Mouse (Mus musculus): ENCODE measurements at regions not wholly inside any gene's neighbourhood (a gene's known extent, or its start where the extent isn't known, plus 50 kb on each side); places are given as distances from the start of the nearest gene placed in this dataset.

DNA sequence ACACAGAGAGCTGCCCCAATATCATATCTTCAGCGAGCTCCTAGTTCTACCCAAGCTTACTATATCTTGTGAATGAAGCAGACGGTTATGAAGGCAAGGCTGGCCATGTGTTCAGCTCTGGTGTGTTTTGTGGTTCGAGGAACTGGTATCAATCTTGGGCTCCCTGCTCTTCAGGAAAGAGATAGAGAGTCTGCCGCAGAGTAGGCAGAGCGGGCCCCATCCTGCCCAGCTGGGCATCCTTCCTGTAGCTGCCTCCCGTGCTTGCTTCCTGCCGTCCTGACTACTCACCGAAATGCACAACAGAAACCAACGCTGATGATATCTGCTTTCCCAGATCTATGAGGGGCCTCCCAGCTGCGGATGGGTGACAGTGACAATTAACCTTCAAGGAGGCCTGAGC is 60.3 kb downstream of the Snrpe start:
- no peak for DNase-seq

- DNase-seq, result no peak
Measured at GRCm38 (mm10) chr1:133548971-133549370, 61.1 kb downstream of the Snrpe start.

DNA sequence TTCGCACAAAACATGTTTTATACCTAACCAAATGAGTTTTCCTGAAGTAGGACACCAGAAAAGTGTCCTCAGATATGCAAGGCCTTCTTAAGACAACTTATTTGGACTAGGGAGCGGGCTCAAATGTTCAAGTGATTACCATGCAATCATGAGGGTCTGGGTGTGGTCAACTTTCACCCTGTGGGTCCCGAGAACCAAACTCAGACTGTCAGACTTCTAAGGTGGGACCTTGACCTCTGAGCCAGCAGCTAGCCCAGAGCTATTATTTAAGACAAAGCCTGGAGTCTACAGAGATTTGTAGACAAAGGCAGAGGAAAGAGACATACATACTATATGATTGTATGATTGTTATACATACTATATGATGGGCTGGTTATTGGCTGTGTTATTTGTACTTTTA is 62.5 kb downstream of the Snrpe start:
- DNase-seq, result no peak

- no peak for DNase-seq
Measured at GRCm38 (mm10) chr1:133544996-133545395, 65.1 kb downstream of the Snrpe start.

GRCm38 (mm10) chr1:133543751-133544150 is 66.3 kb downstream of the Snrpe start:
- no peak for DNase-seq

DNA sequence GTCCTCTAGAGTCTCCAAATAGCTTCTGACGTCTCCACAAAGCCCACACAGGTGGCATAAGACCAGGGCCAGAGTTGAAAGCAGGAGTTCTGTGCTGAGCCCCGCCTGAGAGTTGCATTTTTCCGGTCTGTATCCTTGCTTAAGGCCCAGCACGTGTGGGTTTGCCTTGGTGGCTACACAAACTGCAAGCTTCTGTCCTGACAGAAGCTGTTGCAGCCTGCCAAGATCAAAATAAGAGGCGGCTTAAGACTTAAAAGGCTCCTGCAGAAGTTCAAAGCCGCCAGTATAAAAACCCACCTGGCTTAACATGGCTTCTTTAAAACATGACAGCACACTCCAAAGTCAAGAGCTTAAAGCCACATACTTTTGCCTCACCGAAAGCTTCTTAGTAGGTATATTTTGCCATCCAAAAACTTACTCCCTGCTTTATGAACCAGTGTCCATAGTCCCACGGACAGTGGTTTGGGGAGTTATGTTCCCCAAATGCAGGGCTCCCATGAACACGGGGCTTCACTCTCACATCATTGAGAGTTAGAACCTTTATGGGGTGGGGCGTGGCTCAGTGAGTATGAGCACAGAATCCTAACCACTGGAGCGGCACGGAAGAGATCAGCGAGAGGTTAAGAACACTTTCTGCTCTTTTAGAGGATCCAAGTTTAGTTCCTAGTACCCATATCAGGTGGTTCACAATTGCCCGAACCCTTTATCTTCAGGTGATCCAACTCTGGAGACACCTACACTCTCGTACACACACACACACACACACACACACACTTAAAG is 67.9 kb downstream of the Snrpe start:
- DNase-seq, result no peak

DNA sequence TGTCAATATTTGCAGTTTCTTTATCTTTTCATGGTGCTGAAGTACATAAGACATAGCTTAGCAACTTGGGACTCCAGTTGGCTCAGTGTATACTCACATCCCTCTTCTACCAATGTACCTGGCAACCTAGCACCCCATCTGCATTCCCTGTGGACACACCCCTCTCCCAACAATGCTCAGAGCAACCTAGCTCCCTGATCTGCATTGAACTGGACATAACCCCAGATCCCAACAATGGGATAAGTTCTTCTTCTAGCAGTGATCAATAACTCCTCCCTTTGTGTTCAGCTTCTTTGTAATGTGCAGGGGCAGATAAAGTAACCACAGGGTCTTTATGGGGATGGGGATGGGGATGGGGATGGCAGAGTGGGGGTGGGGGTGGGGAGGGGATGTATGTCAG is 79.4 kb downstream of the Snrpe start:
- no peak for DNase-seq

DNA sequence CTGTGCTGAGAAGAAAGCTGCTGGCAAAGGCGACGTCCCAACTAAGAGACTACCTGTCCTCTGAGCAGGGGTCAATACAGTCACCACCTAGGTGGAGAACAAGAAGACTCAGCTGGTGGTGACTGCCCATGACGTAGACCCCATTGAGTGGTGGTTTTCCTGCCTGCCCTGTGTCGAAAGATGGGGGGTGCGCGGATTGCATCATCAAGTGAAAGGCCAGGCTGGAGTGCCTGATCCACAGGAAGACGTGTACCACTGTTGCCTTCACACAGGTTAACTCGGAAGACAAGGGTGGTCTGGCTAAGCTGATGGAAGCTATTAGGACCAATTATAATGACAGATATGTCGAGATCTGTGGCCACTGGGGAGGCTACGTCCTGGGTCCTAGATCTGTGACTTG is 80.3 kb downstream of the Snrpe start:
- no peak for DNase-seq

GRCm38 (mm10) chr1:133527651-133528385 is 82.3 kb downstream of the Snrpe start:
- no peak for DNase-seq

DNA sequence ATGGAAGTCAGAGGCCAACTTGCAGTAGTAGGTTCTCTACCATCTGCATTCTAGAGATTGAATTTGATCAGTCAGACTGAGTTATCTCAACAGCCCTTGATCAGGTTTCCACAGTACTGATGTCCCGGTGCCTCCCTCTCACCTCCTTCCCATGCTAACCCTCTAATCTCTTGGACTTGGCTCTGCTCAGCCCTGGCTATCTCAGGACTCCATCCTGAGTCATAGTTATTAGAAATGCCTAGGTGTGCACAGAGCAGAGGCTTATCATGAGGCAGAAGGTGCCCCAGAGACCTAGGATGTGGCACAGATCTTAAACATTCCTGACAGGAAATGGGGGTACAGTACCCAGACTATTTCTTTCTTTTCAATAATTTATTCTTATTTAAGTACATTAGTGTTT is 87.3 kb downstream of the Snrpe start:
- DNase-seq, result no peak

- no peak for DNase-seq
Measured at GRCm38 (mm10) chr1:133520652-133521051, 89.4 kb downstream of the Snrpe start.

DNA sequence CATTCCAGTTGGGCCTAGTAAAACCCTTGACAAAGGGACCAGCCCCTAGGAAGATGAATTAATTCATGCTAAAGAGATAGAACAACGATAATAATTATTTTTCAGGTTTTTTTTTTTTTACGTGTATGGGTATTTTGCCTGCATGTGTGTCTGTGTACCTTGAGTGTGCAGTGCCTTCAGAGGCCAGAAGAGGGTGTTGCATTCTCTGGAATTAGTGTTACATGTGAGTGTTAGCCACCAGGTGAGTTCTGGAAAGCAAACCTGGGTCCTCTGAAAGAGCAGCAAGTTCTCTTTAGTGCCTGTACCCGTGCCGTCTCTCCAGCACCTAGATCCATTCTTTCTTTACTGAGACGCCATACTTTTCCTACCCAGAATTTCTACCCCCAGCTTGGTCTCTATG is 92.8 kb upstream of the Sox13 start:
- no peak for DNase-seq

GRCm38 (mm10) chr1:133504116-133504515 is 79.9 kb upstream of the Sox13 start:
- DNase-seq, result no peak

DNA sequence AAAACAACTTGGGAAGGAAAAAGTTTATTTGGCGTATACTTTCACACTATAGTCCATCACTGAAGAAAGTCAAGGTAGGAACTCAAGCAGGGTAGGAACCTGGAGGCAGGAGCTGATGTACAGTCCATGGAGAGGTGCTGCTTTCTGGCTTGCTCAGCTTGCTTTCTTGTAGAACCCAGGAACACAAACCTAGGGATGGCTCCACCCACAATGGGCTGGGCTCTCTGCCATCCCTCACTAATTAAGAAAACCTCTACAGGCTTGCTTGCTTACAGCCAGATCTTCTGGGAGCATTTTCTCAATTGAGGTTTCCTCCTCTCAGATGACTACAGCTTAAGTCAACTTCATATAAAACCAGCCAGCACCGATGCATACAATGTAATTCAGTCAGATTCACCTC is 79.2 kb upstream of the Sox13 start:
- DNase-seq, result no peak

- DNase-seq, result no peak
Measured at GRCm38 (mm10) chr1:133501016-133501415, 76.8 kb upstream of the Sox13 start.

GRCm38 (mm10) chr1:133492986-133493741 is 69.0 kb upstream of the Sox13 start:
- DNase-seq, result peak; percentile 43

GRCm38 (mm10) chr1:133492291-133492985 is 68.3 kb upstream of the Sox13 start:
- DNase-seq, result peak; percentile 14

DNA sequence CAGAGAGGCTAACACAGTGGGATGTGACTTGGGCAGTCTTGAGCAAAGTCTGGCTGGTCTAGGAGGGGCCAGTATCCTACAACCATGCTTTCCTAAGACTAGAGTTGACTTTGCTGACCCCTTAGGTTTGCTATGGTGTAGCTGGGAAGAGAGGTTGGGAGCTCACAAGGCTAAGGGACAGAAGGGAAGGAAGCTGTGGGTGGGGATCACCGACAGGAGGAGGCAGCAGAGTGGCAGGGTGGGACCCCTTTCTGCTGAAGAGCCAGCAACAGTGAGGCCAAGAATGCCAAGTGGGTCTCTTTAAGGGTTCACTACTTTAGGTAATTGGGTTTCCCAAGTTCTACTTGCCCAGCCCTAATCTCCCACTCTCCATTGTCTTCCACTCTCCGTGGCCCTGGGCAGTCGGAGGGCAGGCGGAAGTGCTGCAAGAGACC is 67.7 kb upstream of the Sox13 start:
- peak; percentile 6 for DNase-seq

GRCm38 (mm10) chr1:133487171-133487901 is 63.2 kb upstream of the Sox13 start:
- DNase-seq, result no peak

GRCm38 (mm10) chr1:133486370-133486769 is 62.2 kb upstream of the Sox13 start:
- DNase-seq, result no peak

DNA sequence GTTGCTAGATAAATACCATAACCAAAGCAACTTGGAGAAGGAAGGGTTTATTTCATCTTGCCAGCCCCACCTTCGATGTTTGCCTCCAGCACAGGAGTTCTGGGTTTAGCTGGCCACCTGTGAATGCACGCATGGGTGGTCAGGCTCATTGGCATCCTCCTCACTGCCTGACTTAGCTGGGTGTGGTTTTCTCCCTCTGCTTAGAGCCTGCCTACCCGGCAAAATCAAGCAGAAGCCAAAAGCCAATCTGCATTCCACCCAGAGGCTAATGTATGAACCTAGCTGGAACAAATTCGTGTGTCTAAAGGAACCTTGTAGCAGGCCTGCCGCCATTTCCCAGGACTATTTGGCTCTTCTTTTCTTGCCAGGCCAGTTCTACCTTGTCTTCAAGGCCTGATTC is 58.7 kb upstream of the Sox13 start:
- no peak for DNase-seq

- DNase-seq, result no peak
Measured at GRCm38 (mm10) chr1:133474546-133474945, 50.4 kb upstream of the Sox13 start.
